10 mouse cellular contexts compared by ENCODE assay signal in the genomic region with DNA sequence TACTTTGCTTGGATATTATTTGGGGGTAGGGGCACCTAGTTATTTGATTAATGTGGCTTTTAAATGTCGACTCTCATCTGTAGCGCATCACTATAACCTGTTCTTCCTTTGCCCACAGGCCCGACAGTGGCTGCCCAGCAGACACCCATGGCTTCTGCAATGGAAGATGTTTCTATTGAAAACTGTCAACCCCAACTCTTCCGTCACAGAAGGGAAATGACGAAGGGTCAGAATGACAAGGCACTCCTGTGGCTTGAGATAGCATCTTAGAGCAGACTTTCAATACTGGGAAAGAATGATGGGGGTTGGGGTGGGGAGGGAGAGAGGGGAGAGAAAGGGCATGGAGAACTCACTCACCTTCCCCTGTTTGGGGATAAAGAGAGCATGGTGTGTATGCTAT.
"Had no signal": no experiment of that assay in that cellular context is flagged by ENCODE, and none has a peak within 500 bp of the region (broad histone marks: within the 10 kb centered on the region; RNA-seq: fewer than 3 reads in every experiment).

No protein-coding gene starts in this region.

- DNase-seq: kidney, adult 9 months; kidney, postnatal 25 days; layer of hippocampus, adult 9-11 months; layer of hippocampus, postnatal 36 days; liver, embryonic 13.5 days; lung, adult 2 months; lung, postnatal 14 days; lung, postnatal 4 days; midbrain, embryonic 14.5 days; thymus, postnatal 25 days had no signal
